Mouse (Mus musculus): ENCODE results near the gene Atf6b. TPM values are rescaled to one million over a fixed set of nuclear protein-coding genes. Genes with fewer than 3 reads are reported as not detected.

Atf6b gene
- total RNA-seq, 1 experiment = 55.7 TPM

DNA sequence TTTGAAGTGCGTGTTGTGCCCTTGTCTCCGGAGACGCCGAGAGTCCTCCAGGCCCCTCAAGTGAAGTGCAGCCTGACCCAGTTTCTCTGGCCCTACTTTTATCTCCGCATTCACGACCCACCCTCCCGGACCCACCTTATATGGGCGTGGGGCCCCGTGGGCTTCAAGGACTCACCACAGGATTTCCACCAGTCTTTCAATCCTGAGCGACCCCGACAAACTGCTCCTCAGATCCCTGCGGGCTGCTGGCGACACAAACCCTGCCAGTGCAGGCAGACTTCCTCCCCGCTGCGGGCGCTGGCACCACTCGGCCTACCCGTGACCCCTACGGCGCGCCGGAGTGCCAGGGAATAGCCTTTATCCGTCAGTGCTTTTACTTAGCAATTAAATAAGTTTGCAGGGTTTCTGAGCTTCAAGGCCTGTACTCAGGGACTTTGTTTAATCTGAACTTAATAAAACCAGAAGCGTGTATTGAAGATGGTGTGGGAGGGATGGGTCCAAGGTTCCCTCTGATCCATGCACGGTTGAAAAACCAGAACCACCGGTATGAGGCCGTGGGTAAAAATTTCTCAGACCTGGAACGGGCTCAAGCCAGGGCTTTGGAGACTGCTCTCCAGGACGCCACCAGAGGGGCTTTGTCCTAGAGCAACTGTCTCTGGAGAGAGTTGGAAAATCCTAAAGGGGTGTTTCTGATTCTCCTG lies 18.9 kb upstream of the Atf6b start, which contains the start of gene Ppt2:
Gene Ppt2, minus strand, starts transcription at position 568 of the 701 bp plus-strand sequence.
- DNase-seq (ENCODE audit: low read depth, low spot score) = no peak
- Histone ChIP-seq H3K4me3 (ENCODE audit: insufficient read depth in 1 of 2, low read depth in 1 of 2, low read length in 2 of 2, poor library complexity in 1 of 2, severe bottlenecking in 1 of 2) (peak within 1 kb of the TSS; percentile 52 to 80), H3K36me3 (ENCODE audit: control insufficient read depth, insufficient read depth, low read length, poor library complexity, severe bottlenecking) (peaks cover 4% of the 10 kb centered on the region; the same call in 1 of the 2 replicates), H3K27ac (ENCODE audit: insufficient read depth, low read depth, low read length, poor library complexity, severe bottlenecking) (no peak within 1 kb of the TSS; the same call in 1 of the 2 replicates), H3K9me3 (ENCODE audit: control insufficient read depth, insufficient read depth, low read depth, low read length) (no peaks in the 10 kb centered on the region), H3K9ac (ENCODE audit: insufficient read depth, low read depth, low read length, poor library complexity, severe bottlenecking) (peak within 1 kb of the TSS; percentile 76), H3K4me1 (ENCODE audit: control insufficient read depth in 2 of 2, insufficient read depth in 2 of 2, low read length in 2 of 2, poor library complexity in 1 of 2) (peaks cover 6 to 30% of the 10 kb centered on the region in 2 experiments; a peak in 3 of 4 replicates)
- in situ Hi-C loops (cut with MboI; ENCODE audit: low sequenced_read_pairs in 2 of 2, unreplicated experiment in 2 of 2) = no loop called here
- no peak for TF ChIP-seq ZC3H11A (IDR thresholded peaks at IDR 0.05; ENCODE audit: borderline replicate concordance, low read depth, low read length)
- no peak for TF ChIP-seq MAFK (IDR thresholded peaks at IDR 0.05; ENCODE audit: insufficient read depth, low read depth, low read length)
- no peak for TF ChIP-seq ZNF384 (IDR thresholded peaks at IDR 0.05; ENCODE audit: low read depth, low read length)
- no peak for TF ChIP-seq HCFC1 (IDR thresholded peaks at IDR 0.05; ENCODE audit: borderline replicate concordance, insufficient read depth, low read length)
- TF ChIP-seq CHD2 (IDR thresholded peaks at IDR 0.05; ENCODE audit: low read depth, low read length) = no peak

- no peaks in the 10 kb centered on the region for H3K9me3 ChIP-seq (ENCODE audit: control insufficient read depth, insufficient read depth, low read depth, low read length)
- no peak overlapping the region for H3K9ac ChIP-seq (ENCODE audit: insufficient read depth, low read depth, low read length, poor library complexity, severe bottlenecking)
- TF ChIP-seq CHD2 (IDR thresholded peaks at IDR 0.05; ENCODE audit: low read depth, low read length) = no peak
- TF ChIP-seq MAFK (IDR thresholded peaks at IDR 0.05; ENCODE audit: insufficient read depth, low read depth, low read length) = no peak
- no peak for TF ChIP-seq ZC3H11A (IDR thresholded peaks at IDR 0.05; ENCODE audit: borderline replicate concordance, low read depth, low read length)
- no peak for TF ChIP-seq HCFC1 (IDR thresholded peaks at IDR 0.05; ENCODE audit: borderline replicate concordance, insufficient read depth, low read length)
- TF ChIP-seq ZNF384 (IDR thresholded peaks at IDR 0.05; ENCODE audit: low read depth, low read length) = no peak
- peaks cover 4% of the 10 kb centered on the region; the same call in 1 of the 2 replicates for H3K36me3 ChIP-seq (ENCODE audit: control insufficient read depth, insufficient read depth, low read length, poor library complexity, severe bottlenecking)
- no peak overlapping the region for H3K4me3 ChIP-seq (ENCODE audit: insufficient read depth in 1 of 2, low read depth in 1 of 2, low read length in 2 of 2, poor library complexity in 1 of 2, severe bottlenecking in 1 of 2)
- no peak overlapping the region for H3K27ac ChIP-seq (ENCODE audit: insufficient read depth, low read depth, low read length, poor library complexity, severe bottlenecking)
- DNase-seq (ENCODE audit: low read depth, low spot score) = no peak
- in situ Hi-C loops (cut with MboI; ENCODE audit: low sequenced_read_pairs in 2 of 2, unreplicated experiment in 2 of 2) = no loop called here
- H3K4me1 ChIP-seq (ENCODE audit: control insufficient read depth in 2 of 2, insufficient read depth in 2 of 2, low read length in 2 of 2, poor library complexity in 1 of 2) = peaks cover 6 to 30% of the 10 kb centered on the region in 2 experiments; a peak in 3 of 4 replicates
Observed at GRCm38 (mm10) chr17:34628644-34628967, 18.3 kb upstream of the Atf6b start.

DNA sequence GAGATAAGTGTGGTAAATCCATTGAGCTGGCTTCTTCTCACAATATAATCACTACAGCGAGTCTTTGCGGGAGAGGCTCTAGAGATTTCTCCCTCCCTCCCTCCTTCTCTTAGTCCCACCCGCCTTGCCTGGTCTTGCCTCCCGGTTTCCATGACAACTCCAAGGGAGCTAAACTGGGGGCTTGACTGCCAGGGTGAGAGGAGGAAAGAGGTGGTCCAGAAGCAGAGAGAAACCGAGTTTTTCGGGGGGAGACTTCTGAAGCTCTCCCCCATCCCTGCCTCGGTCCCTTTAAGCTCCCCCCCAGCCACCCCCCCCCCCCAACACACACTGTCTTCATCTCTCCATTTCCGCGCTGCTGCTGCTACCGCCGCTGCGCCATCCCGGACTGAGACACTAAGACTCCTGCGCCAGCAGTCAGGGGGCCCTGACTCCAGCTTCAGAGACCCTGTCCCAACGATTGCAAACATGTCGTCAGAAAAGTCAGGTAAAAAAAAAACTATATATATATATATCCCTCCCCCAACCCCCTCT lies 17.7 kb upstream of the Atf6b start, which contains the start of gene Prrt1:
Gene Prrt1, plus strand, starts transcription at position 313 of the 531 bp plus-strand sequence.
- H3K9me3 ChIP-seq (ENCODE audit: control insufficient read depth, insufficient read depth, low read depth, low read length) = no peaks in the 10 kb centered on the region
- peaks cover 4% of the 10 kb centered on the region; the same call in 1 of the 2 replicates for H3K36me3 ChIP-seq (ENCODE audit: control insufficient read depth, insufficient read depth, low read length, poor library complexity, severe bottlenecking)
- TF ChIP-seq CHD2 (IDR thresholded peaks at IDR 0.05; ENCODE audit: low read depth, low read length) (no peak), ZC3H11A (IDR thresholded peaks at IDR 0.05; ENCODE audit: borderline replicate concordance, low read depth, low read length) (no peak), ZNF384 (IDR thresholded peaks at IDR 0.05; ENCODE audit: low read depth, low read length) (no peak), HCFC1 (IDR thresholded peaks at IDR 0.05; ENCODE audit: borderline replicate concordance, insufficient read depth, low read length) (no peak), MAFK (IDR thresholded peaks at IDR 0.05; ENCODE audit: insufficient read depth, low read depth, low read length) (no peak)
- no peak within 1 kb of the TSS for H3K27ac ChIP-seq (ENCODE audit: insufficient read depth, low read depth, low read length, poor library complexity, severe bottlenecking)
- peaks cover 6 to 30% of the 10 kb centered on the region in 2 experiments; a peak in 3 of 4 replicates for H3K4me1 ChIP-seq (ENCODE audit: control insufficient read depth in 2 of 2, insufficient read depth in 2 of 2, low read length in 2 of 2, poor library complexity in 1 of 2)
- in situ Hi-C loops (cut with MboI; ENCODE audit: low sequenced_read_pairs in 2 of 2, unreplicated experiment in 2 of 2) = no loop called here
- H3K9ac ChIP-seq (ENCODE audit: insufficient read depth, low read depth, low read length, poor library complexity, severe bottlenecking) = no peak within 1 kb of the TSS
- H3K4me3 ChIP-seq (ENCODE audit: insufficient read depth in 1 of 2, low read depth in 1 of 2, low read length in 2 of 2, poor library complexity in 1 of 2, severe bottlenecking in 1 of 2) = peak within 1 kb of the TSS in 1 of 2 experiments; percentile 52; a peak in 1 of 4 replicates
- no peak for DNase-seq (ENCODE audit: low read depth, low spot score)

GRCm38 (mm10) chr17:34629796-34630603 lies 16.9 kb upstream of the Atf6b start:
- peaks cover 4% of the 10 kb centered on the region; the same call in 1 of the 2 replicates for H3K36me3 ChIP-seq (ENCODE audit: control insufficient read depth, insufficient read depth, low read length, poor library complexity, severe bottlenecking)
- no peak overlapping the region for H3K27ac ChIP-seq (ENCODE audit: insufficient read depth, low read depth, low read length, poor library complexity, severe bottlenecking)
- no peak for DNase-seq (ENCODE audit: low read depth, low spot score)
- H3K9ac ChIP-seq (ENCODE audit: insufficient read depth, low read depth, low read length, poor library complexity, severe bottlenecking) = no peak overlapping the region
- no peaks in the 10 kb centered on the region for H3K9me3 ChIP-seq (ENCODE audit: control insufficient read depth, insufficient read depth, low read depth, low read length)
- H3K4me3 ChIP-seq (ENCODE audit: insufficient read depth in 1 of 2, low read depth in 1 of 2, low read length in 2 of 2, poor library complexity in 1 of 2, severe bottlenecking in 1 of 2) = peak overlapping the region in 1 of 2 experiments; percentile 48; a peak in 1 of 4 replicates
- peaks cover 6 to 30% of the 10 kb centered on the region in 2 experiments; a peak in 3 of 4 replicates for H3K4me1 ChIP-seq (ENCODE audit: control insufficient read depth in 2 of 2, insufficient read depth in 2 of 2, low read length in 2 of 2, poor library complexity in 1 of 2)
- TF ChIP-seq ZNF384 (IDR thresholded peaks at IDR 0.05; ENCODE audit: low read depth, low read length) = no peak
- no peak for TF ChIP-seq ZC3H11A (IDR thresholded peaks at IDR 0.05; ENCODE audit: borderline replicate concordance, low read depth, low read length)
- TF ChIP-seq HCFC1 (IDR thresholded peaks at IDR 0.05; ENCODE audit: borderline replicate concordance, insufficient read depth, low read length) = no peak
- no peak for TF ChIP-seq CHD2 (IDR thresholded peaks at IDR 0.05; ENCODE audit: low read depth, low read length)
- no peak for TF ChIP-seq MAFK (IDR thresholded peaks at IDR 0.05; ENCODE audit: insufficient read depth, low read depth, low read length)
- in situ Hi-C loops (cut with MboI; ENCODE audit: low sequenced_read_pairs in 2 of 2, unreplicated experiment in 2 of 2) = no loop called here

Measured in ES-E14 (cell line).